Mouse (Mus musculus) E14TG2a.4 (cell line): ENCODE measurements at regions not wholly inside any gene's neighbourhood (a gene's known extent, or its start where the extent isn't known, plus 50 kb on each side); places are given as distances from the start of the nearest gene placed in this dataset.

ENCODE experiments used
- CTCF ChIP-seq: conservative IDR thresholded peaks from 2 replicates; pipeline ENCODE4 v1.5.1; 2014; ENCODE audit warnings: low read length
- NANOG ChIP-seq: IDR thresholded peaks from 2 replicates; pipeline ENCODE4 v1.6.1; 2014; ENCODE audit warnings: borderline replicate concordance, low read length, mixed read lengths
- POU5F1 ChIP-seq: IDR thresholded peaks from 2 replicates; pipeline ENCODE4 v1.6.1; 2014; ENCODE audit warnings: low read length, borderline replicate concordance

DNA sequence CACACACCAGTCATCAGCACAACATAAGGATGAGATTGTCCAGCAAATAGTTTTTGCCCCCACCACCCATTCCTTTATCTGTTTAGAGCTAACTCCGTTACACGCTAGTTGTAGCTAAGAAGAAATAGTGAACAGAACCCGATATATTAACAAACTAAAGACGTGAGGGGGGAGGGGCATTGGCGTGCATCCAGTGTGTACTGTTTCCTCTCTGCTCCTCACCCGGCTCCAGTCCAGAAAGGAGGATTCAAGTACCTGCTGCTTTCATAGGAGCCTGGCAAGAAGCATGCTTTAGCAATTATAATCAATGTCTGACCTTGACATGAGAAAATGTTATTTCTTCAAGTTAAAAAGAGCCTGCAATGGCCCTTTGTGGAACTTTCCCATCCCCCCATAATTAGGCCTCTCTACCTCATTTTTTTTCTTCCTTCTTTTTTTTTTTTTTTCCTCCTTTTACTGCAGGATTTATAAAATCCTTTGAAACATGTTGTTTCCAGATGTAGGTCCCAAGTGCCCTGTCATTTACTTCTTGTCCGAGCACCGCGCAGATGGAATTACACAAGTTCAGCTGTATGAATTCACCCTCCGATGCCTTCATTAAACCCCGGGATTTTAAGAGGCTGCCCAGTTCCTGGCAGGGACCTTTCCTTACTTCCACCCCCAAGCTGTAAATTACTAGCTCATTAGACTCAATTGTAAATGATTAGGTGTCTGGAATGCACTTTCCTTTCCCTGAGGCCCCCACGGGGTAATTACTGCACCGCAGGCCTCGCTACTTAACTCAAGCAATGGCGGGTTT, 116.6 kb upstream of the Lpar1 start:
- TF ChIP-seq CTCF (no peak), POU5F1 (no peak), NANOG (no peak)
